Mouse (Mus musculus) embryonic facial prominence, embryonic 14.5 days (tissue): ENCODE measurements around the gene Ppp2r2c. TPM values are rescaled to one million over a fixed set of nuclear protein-coding genes. Genes with fewer than 3 reads are reported as not detected.

Experiments
- ATAC-seq: fragments of 200-750 bp; cut with Nextera tagmentation; 2 replicates; pipeline ENCODE4 v1.8.0; 2017; ENCODE audit warnings: low read depth, moderate number of reproducible peaks, moderate TSS enrichment
- DNase-seq: peaks from one replicate; pipeline ENCODE4 v3.0.0-alpha.2; 2015; ENCODE audit warnings: low spot score
- H3K27ac ChIP-seq: fragments of 300-500 bp; sonication (generic); replicated peaks from 2 replicates; pipeline ENCODE4 v1.5.1; 2014; ENCODE audit warnings: low read depth, mild to moderate bottlenecking, low read length, moderate library complexity
- H3K27me3 ChIP-seq: fragments of 300-500 bp; sonication (generic); replicated peaks from 2 replicates; pipeline ENCODE4 v1.6.1; 2014; ENCODE audit warnings: low read length; ENCODE audit not compliant: control insufficient read depth, insufficient read depth
- H3K36me3 ChIP-seq: fragments of 300-500 bp; sonication (generic); 2 replicates; pipeline ENCODE4 v1.6.1; 2014; ENCODE audit warnings: low read length, mixed read lengths; ENCODE audit not compliant: control insufficient read depth, insufficient read depth
- H3K4me1 ChIP-seq: fragments of 300-500 bp; sonication (generic); 2 replicates; pipeline ENCODE4 v1.6.1; 2014; ENCODE audit warnings: antibody characterized with exemption, low read length; ENCODE audit not compliant: control insufficient read depth, insufficient read depth
- H3K4me2 ChIP-seq: fragments of 300-500 bp; sonication (generic); 2 replicates; pipeline ENCODE4 v1.6.1; 2014; ENCODE audit warnings: low read depth, mild to moderate bottlenecking, low read length, moderate library complexity, mixed read lengths
- H3K4me3 ChIP-seq: fragments of 300-500 bp; sonication (generic); 2 replicates; pipeline ENCODE4 v1.5.1; 2014; ENCODE audit warnings: low read depth, mild to moderate bottlenecking, low read length
- H3K9ac ChIP-seq: fragments of 300-500 bp; sonication (generic); 2 replicates; pipeline ENCODE4 v1.6.1; 2014; ENCODE audit warnings: low read depth, mild to moderate bottlenecking, low read length, moderate library complexity, mixed read lengths
- H3K9me3 ChIP-seq: fragments of 300-500 bp; sonication (generic); 2 replicates; pipeline ENCODE4 v1.6.1; 2016; ENCODE audit warnings: low read length; ENCODE audit not compliant: control insufficient read depth
- WGBS: fragments of 180-500 bp; shearing (Covaris S2); extraction: QIAGEN DNeasy Blood & Tissue Kit; methylation state at CpG from one replicate; pipeline ENCODE4 v1.1.7; 2014; 5-methylcytosine and 5-hydroxymethylcytosine counted together
- polyA plus RNA-seq: library from polyadenylated mRNA; unstranded; fragments of >200 nt; fragmentation: Nextera tagmentation; extraction: Ambion mirVana; gene quantifications from 2 replicates; pipeline ENCODE4 v1.2.1, GENCODE M21; 2014

The Ppp2r2c gene
- polyA plus RNA-seq, 1 experiment from 2014 or later: 3.1 TPM

DNA sequence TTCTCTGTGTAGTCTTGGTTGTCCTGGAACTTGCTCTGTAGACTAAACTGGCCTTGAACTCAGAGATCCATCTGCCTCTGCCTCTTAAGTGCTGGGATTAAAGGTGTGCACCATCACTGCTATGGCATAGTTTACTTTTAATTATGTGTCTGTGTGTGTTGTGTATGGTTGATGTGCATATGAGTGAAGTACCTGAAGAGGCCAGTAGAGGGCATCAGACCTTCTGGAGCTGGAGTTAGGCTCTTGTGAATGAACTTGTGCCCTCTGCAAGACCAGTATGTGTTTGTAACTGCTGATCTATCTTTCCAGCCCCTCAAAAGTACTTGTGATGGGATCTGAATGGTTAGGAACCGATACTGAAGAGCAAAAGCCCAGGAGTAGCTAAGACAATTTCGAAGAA lies 7.2 kb upstream of the Ppp2r2c start:
- Histone ChIP-seq H3K4me1 (no peaks in the 10 kb centered on the region), H3K27me3 (peaks cover 29% of the 10 kb centered on the region), H3K4me2 (no peak overlapping the region), H3K9ac (no peak overlapping the region), H3K36me3 (no peaks in the 10 kb centered on the region), H3K27ac (no peak overlapping the region), H3K4me3 (no peak overlapping the region), H3K9me3 (peaks cover 3% of the 10 kb centered on the region; the same call in 1 of the 2 replicates)
- WGBS: 82% methylated on average over 2 of the region's 2 CpGs
- no peak for ATAC-seq
- no peak for DNase-seq

DNA sequence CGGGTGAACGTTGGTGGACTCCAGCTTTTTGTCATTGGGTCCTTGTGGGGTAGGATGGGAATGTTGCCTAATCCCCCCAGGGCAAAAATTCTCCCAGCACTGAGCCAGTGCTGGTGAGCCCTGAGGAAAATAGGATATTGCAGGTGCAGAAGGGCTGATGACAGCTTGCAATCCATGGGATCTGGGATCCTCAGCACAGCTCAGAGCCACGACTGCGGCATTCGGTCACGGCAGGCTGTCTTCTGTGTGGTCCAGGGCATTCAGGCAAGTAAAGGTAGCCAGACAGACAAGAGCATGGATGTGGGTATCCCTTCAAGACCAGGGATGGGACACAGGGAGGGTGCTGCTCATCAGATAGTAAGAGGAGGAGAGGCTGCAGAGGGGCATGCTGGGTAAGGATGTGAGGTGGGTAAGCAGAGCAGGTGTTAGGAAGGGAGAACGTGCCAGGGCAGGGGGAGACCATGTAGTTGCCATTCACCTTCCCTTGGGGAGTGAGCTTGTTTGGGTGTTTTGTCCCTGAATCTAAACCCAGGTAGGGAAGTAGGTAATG lies 1.5 kb upstream of the Ppp2r2c start:
- no peak for ATAC-seq
- WGBS: 61% methylated on average over 7 of the region's 7 CpGs
- no peak overlapping the region for H3K4me2 ChIP-seq
- H3K4me1 ChIP-seq: no peaks in the 10 kb centered on the region; the same call in 1 of the 2 replicates
- H3K27me3 ChIP-seq: peaks cover 83% of the 10 kb centered on the region
- H3K9ac ChIP-seq: no peak overlapping the region
- no peaks in the 10 kb centered on the region for H3K36me3 ChIP-seq
- no peak overlapping the region for H3K27ac ChIP-seq
- H3K9me3 ChIP-seq: no peaks in the 10 kb centered on the region
- H3K4me3 ChIP-seq: no peak overlapping the region
- no peak for DNase-seq

DNA sequence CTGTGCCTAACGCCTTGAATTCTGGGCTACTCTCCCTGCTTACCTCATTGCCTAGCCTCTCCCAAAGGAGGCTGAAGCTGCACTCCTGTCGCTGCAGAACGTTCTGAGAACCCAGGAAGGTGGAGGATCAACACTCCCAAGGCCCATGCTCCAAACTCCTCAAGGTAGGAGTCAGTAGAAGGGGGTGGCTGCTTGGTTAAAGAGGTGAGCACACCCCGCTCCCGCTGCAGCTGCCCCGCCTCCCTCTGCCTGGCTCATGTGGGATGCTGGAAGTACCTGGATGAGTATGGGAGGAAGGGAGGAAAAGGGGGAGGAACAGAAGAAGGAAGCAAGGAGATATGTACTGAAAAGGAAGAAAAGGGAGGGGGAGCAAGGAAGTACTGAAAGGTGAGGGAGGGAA lies 752 bp upstream of the Ppp2r2c start:
- peaks cover 82% of the 10 kb centered on the region for H3K27me3 ChIP-seq
- no peaks in the 10 kb centered on the region for H3K9me3 ChIP-seq
- no peak overlapping the region for H3K9ac ChIP-seq
- H3K4me2 ChIP-seq: no peak overlapping the region
- no peak for ATAC-seq
- WGBS: 8% methylated on average over 6 of the region's 6 CpGs
- H3K4me3 ChIP-seq: no peak overlapping the region
- no peaks in the 10 kb centered on the region; the same call in 1 of the 2 replicates for H3K4me1 ChIP-seq
- DNase-seq: no peak
- no peaks in the 10 kb centered on the region for H3K36me3 ChIP-seq
- H3K27ac ChIP-seq: no peak overlapping the region

DNA sequence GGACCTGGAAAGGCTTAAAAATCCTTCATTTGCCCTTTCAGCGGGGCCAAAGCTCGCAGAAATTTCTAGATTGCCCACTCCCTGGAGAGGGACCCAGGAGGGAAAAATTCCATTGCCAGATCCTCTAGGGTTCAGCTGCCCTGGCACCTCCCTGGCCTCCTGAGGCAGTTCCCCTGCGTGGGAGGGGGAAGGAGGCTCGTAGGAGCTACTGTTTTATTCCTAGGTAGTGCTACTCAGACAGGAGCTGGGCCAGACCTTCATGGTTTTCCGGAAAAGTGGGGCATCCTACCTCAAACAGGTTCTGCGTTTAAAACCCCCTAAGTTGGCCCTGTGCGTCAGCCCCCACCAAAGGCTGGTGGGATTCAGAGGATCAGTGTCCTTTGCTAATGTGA lies 869 bp downstream of the Ppp2r2c start:
- 2% methylated on average over 7 of the region's 7 CpGs for WGBS
- peak overlapping the region; percentile 51; the same call in 1 of the 2 replicates for H3K9ac ChIP-seq
- no peak overlapping the region for H3K27ac ChIP-seq
- H3K4me1 ChIP-seq: no peaks in the 10 kb centered on the region; the same call in 1 of the 2 replicates
- peak overlapping the region; percentile 82 for H3K4me2 ChIP-seq
- H3K36me3 ChIP-seq: no peaks in the 10 kb centered on the region
- DNase-seq (no peak), ATAC-seq (no peak)
- H3K27me3 ChIP-seq: peaks cover 91% of the 10 kb centered on the region
- peak overlapping the region; percentile 45 for H3K4me3 ChIP-seq
- no peaks in the 10 kb centered on the region for H3K9me3 ChIP-seq

DNA sequence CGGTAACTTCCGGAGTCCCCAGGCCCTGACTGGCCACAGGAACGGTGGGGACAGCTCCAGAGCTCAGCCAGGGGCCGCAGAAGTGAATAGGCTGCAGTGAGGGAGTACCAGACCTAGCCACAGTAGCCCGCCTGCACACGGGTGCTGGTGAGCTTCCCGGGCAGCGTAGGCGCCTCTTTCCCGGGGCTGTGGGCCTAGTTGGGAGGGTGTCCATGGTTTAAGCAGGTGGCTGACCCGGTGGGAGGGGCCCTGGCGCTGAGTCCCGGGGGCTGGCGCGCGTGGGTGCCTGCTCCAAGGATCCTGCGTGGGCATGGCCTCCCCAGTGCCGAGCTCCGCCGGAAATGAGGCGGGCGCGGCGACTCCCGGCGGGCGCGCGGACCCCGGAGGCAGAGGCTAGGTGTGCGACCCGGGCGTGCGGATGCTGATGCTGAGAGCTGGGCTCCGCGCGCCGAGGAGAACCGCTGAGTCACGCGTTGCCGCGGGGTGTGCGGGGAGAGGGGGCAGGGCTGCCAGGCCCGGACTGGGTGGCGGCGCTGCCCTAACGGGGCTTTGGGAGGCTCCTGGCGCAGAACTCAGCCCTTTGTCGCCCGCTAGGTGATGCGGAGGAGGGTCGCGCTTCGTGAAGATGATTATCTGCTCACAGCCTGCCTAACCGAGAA lies 1.4 kb downstream of the Ppp2r2c start:
- no peak overlapping the region for H3K27ac ChIP-seq
- DNase-seq (no peak), ATAC-seq (0 out of 2 replicates have a peak, but pooled peaks have one; percentile 35)
- H3K4me3 ChIP-seq: peak overlapping the region; percentile 45
- H3K9me3 ChIP-seq: no peaks in the 10 kb centered on the region
- no peak overlapping the region for H3K9ac ChIP-seq
- 2% methylated on average over 37 of the region's 56 CpGs for WGBS
- H3K27me3 ChIP-seq: peaks cover 91% of the 10 kb centered on the region
- no peaks in the 10 kb centered on the region; the same call in 1 of the 2 replicates for H3K4me1 ChIP-seq
- H3K36me3 ChIP-seq: no peaks in the 10 kb centered on the region
- H3K4me2 ChIP-seq: peak overlapping the region; percentile 82

DNA sequence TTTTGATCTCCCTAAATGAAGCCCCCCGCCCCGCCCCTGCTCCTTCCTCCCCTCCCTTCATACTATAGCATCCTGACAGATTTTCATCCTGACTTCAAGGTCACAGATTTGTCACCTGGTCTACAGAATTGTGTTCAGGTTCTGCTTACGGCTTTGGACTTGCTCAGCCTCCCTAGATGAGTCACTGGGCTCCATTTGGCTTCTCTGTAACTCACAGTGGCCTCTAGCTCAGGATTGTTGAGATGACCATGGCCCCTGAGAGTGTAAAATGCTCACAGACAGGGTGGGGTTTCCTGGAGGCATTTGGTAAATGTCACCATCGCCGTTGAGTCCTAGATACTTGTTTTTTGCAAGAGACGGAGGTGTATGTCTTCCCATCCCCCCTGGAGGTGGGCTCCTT lies 2.6 kb downstream of the Ppp2r2c start:
- 82% methylated on average over 6 of the region's 6 CpGs for WGBS

DNA sequence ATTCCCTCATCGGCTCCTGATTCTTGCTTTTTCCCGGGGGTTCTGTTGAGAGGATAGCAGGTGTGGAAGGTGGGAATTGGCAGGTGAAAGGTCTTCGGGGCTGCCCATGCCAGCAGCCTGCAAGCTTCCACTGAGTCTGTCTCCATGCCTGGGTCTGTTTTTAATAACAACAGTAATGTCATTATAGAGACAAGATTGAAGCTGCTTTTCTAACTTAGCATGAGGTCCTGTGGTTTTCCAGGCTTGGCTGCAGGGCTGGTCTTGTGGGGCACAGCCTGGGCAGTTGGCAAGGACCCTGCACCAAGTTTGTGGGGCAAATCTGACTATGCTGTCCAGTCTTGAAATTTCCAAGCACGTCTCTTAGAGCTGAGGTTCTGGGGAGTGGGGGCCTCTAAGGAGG lies 7.6 kb downstream of the Ppp2r2c start:
- Histone ChIP-seq H3K27ac (no peak overlapping the region), H3K9me3 (no peaks in the 10 kb centered on the region), H3K27me3 (peaks cover 30% of the 10 kb centered on the region), H3K4me1 (no peaks in the 10 kb centered on the region), H3K36me3 (no peaks in the 10 kb centered on the region), H3K4me3 (no peak overlapping the region), H3K4me2 (no peak overlapping the region), H3K9ac (no peak overlapping the region)
- ATAC-seq (no peak), DNase-seq (no peak)
- 60% methylated on average over 4 of the region's 4 CpGs for WGBS

More for the DNA sequence above, 2.6 kb downstream of the Ppp2r2c start:
- no peaks in the 10 kb centered on the region for H3K9me3 ChIP-seq
- no peaks in the 10 kb centered on the region; the same call in 1 of the 2 replicates for H3K4me1 ChIP-seq
- H3K36me3 ChIP-seq: no peaks in the 10 kb centered on the region
- no peak overlapping the region; the same call in 1 of the 2 replicates for H3K4me3 ChIP-seq
- DNase-seq (no peak), ATAC-seq (no peak)
- H3K9ac ChIP-seq: no peak overlapping the region
- H3K27ac ChIP-seq: no peak overlapping the region
- no peak overlapping the region for H3K4me2 ChIP-seq
- H3K27me3 ChIP-seq: peaks cover 79% of the 10 kb centered on the region

DNA sequence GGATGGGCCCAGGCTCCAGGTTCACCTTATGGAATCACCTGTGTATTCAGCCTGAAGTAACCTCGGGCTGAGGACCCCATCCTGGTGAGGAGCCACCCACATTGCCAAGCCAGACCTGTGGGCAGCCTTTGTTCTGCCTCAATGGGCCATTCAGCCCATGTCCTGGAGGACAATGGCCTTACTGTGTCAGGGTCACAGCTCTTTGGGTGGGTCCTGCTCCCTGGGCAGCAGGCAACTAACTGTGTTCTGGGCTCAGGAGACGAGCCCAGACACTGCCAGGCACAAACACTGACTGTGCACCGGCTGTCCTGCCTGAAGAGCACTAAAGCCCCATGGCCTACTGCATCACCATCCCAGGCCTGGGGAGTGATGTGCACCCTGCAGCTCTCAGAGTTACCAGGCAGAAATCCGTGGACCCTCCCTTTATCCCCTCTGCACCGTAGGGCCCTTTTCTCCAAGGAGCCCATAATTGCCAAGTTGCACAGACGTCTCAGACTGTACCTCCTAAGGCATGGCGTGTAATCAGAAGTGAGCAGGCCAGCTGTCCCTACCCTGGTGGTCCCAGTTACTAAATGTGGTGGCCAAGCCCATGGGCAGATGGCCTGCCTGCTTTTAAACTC lies 8.6 kb downstream of the Ppp2r2c start:
- Histone ChIP-seq H3K4me3 (no peak overlapping the region), H3K4me1 (no peaks in the 10 kb centered on the region), H3K9ac (no peak overlapping the region), H3K27ac (no peak overlapping the region), H3K4me2 (no peak overlapping the region), H3K36me3 (no peaks in the 10 kb centered on the region), H3K27me3 (peaks cover 20% of the 10 kb centered on the region), H3K9me3 (no peaks in the 10 kb centered on the region)
- DNase-seq (no peak), ATAC-seq (no peak)
- 32% methylated on average over 7 of the region's 7 CpGs for WGBS
